23 mouse cellular contexts compared by ENCODE assay signal in the genomic region with DNA sequence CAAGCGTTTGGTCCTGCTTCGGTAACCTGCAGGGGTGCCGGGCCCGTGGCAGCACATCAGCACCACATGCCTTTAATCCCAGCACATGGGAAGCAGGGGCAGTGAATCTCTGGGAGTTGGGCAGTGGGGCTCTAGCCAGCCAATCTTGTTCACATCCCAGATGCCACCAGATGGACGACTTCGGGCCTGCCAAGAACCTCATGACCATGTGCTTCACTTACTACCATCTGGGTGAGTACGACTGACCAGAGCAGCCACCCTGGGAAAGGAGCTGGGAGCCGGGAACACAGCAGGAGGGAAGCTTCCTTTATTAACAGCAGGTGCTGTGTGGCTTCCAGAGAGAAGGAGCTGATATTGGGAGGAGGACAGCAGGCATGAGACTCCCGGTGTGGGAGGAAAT. TPM values are rescaled to one million over a fixed set of nuclear protein-coding genes. Genes with fewer than 3 reads are reported as not detected.
DNase-seq lines count a peak whose midpoint lies in the region; ATAC-seq and TF ChIP-seq lines count a peak whose summit lies in the region.
"Had no signal": no experiment of that assay in that cellular context is flagged by ENCODE, and none has a peak within 500 bp of the region (broad histone marks: within the 10 kb centered on the region; RNA-seq: fewer than 3 reads in every experiment).

No protein-coding gene starts in this region.

- H3K4me2 ChIP-seq in forebrain, embryonic 14.5 days (ENCODE audit: low read length), result no peak overlapping the region
- no peak overlapping the region for H3K4me2 ChIP-seq in midbrain, postnatal 0 days (ENCODE audit: low read depth, low read length, poor library complexity, severe bottlenecking)
- H3K4me2 ChIP-seq in midbrain, embryonic 16.5 days (ENCODE audit: low read length), result no peak overlapping the region
- H3K4me2 ChIP-seq: embryonic facial prominence, embryonic 12.5 days; forebrain, embryonic 13.5 days; heart, embryonic 13.5 days; hindbrain, embryonic 15.5 days had no signal

- peaks cover 39% of the 10 kb centered on the region for H3K4me1 ChIP-seq in forebrain, embryonic 10.5 days
- no peaks in the 10 kb centered on the region for H3K4me1 ChIP-seq in forebrain, embryonic 14.5 days (ENCODE audit: control insufficient read depth, insufficient read depth, low read length)
- H3K4me1 ChIP-seq in midbrain, postnatal 0 days (ENCODE audit: insufficient read depth, low read length), result no peaks in the 10 kb centered on the region
- no peaks in the 10 kb centered on the region; the same call in 1 of the 2 replicates for H3K4me1 ChIP-seq in midbrain, embryonic 16.5 days (ENCODE audit: control insufficient read depth, insufficient read depth, low read length)

- H3K27me3 ChIP-seq in forebrain, embryonic 10.5 days (ENCODE audit: poor library complexity, severe bottlenecking), result peaks cover 36% of the 10 kb centered on the region
- H3K27me3 ChIP-seq in forebrain, embryonic 14.5 days (replicated peaks; ENCODE audit: control insufficient read depth, insufficient read depth, low read length), result no peaks in the 10 kb centered on the region
- H3K27me3 ChIP-seq in midbrain, postnatal 0 days (ENCODE audit: insufficient read depth, low read length), result no peaks in the 10 kb centered on the region
- H3K27me3 ChIP-seq in midbrain, embryonic 16.5 days (ENCODE audit: control insufficient read depth, insufficient read depth, low read depth, low read length), result no peaks in the 10 kb centered on the region
- H3K27me3 ChIP-seq: embryonic facial prominence, embryonic 12.5 days; forebrain, embryonic 13.5 days; hindbrain, embryonic 15.5 days had no signal

- no peak overlapping the region for H3K9ac ChIP-seq in forebrain, embryonic 14.5 days (ENCODE audit: low read length)
- H3K9ac ChIP-seq in midbrain, postnatal 0 days (replicated peaks; ENCODE audit: low read length, poor library complexity, severe bottlenecking), result no peak overlapping the region
- H3K9ac ChIP-seq in midbrain, embryonic 16.5 days (ENCODE audit: low read depth, low read length), result no peak overlapping the region
- H3K9ac ChIP-seq: embryonic facial prominence, embryonic 12.5 days; forebrain, embryonic 13.5 days; heart, embryonic 13.5 days; hindbrain, embryonic 15.5 days had no signal

- H3K4me3 ChIP-seq in forebrain, embryonic 10.5 days, result no peak overlapping the region
- no peak overlapping the region for H3K4me3 ChIP-seq in forebrain, embryonic 14.5 days (ENCODE audit: low read depth, low read length)
- no peak overlapping the region for H3K4me3 ChIP-seq in midbrain, postnatal 0 days (ENCODE audit: low read depth, low read length)
- no peak overlapping the region for H3K4me3 ChIP-seq in midbrain, embryonic 16.5 days (ENCODE audit: low read depth, low read length)
- H3K4me3 ChIP-seq: embryonic facial prominence, embryonic 12.5 days; forebrain, embryonic 13.5 days; gastrocnemius, adult 2 months; heart, embryonic 13.5 days; hindbrain, embryonic 15.5 days had no signal

- DNase-seq in forebrain, embryonic 10.5 days (ENCODE audit: extremely low spot score, low spot score), result no peak
- no peak for DNase-seq in forebrain, embryonic 14.5 days (ENCODE audit: low spot score)
- DNase-seq in left cerebral cortex, postnatal 4 days, result peak; percentile 89
- DNase-seq in left cerebral cortex, postnatal 25 days (ENCODE audit: low spot score in 2 of 2), result no peak
- peak; percentile 77 for DNase-seq in midbrain, postnatal 0 days (ENCODE audit: low spot score)
- DNase-seq in retina, postnatal 1 day, result peak; percentile 71
- DNase-seq: adrenal gland, adult 8-10 months; adrenal gland, postnatal 36 days; cerebellum, postnatal 25 days; gastrocnemius, adult 2 months; gastrocnemius, postnatal 25 days; heart, postnatal 36 days had no signal

- H3K9me3 ChIP-seq in forebrain, embryonic 10.5 days, result no peaks in the 10 kb centered on the region
- no peaks in the 10 kb centered on the region for H3K9me3 ChIP-seq in forebrain, embryonic 14.5 days (replicated peaks; ENCODE audit: control insufficient read depth, low read length)
- H3K9me3 ChIP-seq in midbrain, postnatal 0 days (ENCODE audit: low read length), result no peaks in the 10 kb centered on the region
- no peaks in the 10 kb centered on the region for H3K9me3 ChIP-seq in midbrain, embryonic 16.5 days (replicated peaks; ENCODE audit: control insufficient read depth, low read length, poor library complexity, severe bottlenecking)
- H3K9me3 ChIP-seq: embryonic facial prominence, embryonic 12.5 days; forebrain, embryonic 13.5 days; G1E; heart, embryonic 13.5 days; hindbrain, embryonic 15.5 days had no signal

- WGBS in forebrain, embryonic 10.5 days, result 73% methylated on average over 9 of the region's 9 CpGs
- WGBS in forebrain, embryonic 14.5 days, result 74% methylated on average over 9 of the region's 9 CpGs
- 65% methylated on average over 9 of the region's 9 CpGs for WGBS in midbrain, postnatal 0 days
- 65% methylated on average over 9 of the region's 9 CpGs for whole genome bisulfite sequencing in midbrain, embryonic 16.5 days

- ATAC-seq in forebrain, embryonic 14.5 days, result no peak
- ATAC-seq in midbrain, postnatal 0 days (ENCODE audit: low FRiP score), result no peak
- ATAC-seq in midbrain, embryonic 16.5 days, result no peak
- no peak for ATAC-seq in erythroid progenitor cell, adult 5-6 weeks (replicated peaks; ENCODE audit: low FRiP score, poor library complexity, severe bottlenecking)
- ATAC-seq: CD4-positive, CD25-positive, alpha-beta regulatory T cell, adult 4 months; forebrain, embryonic 13.5 days had no signal

- TF ChIP-seq CTCF in midbrain, postnatal 0 days (IDR thresholded peaks at IDR 0.05), result no peak

- intact Hi-C loops in left cerebral cortex, postnatal 4 days (cut with DNase I), result no loop called here
- intact Hi-C loops in left cerebral cortex, postnatal 25 days (cut with DNase I), result no loop called here

- no peaks in the 10 kb centered on the region for H3K36me3 ChIP-seq in forebrain, embryonic 10.5 days (replicated peaks)
- H3K36me3 ChIP-seq in forebrain, embryonic 14.5 days (ENCODE audit: control insufficient read depth, insufficient read depth, low read length), result peaks cover 7% of the 10 kb centered on the region
- peaks cover 42% of the 10 kb centered on the region for H3K36me3 ChIP-seq in midbrain, postnatal 0 days (ENCODE audit: insufficient read depth, low read length)
- peaks cover 31% of the 10 kb centered on the region for H3K36me3 ChIP-seq in midbrain, embryonic 16.5 days (ENCODE audit: control insufficient read depth, insufficient read depth, low read length)
- H3K36me3 ChIP-seq: embryonic facial prominence, embryonic 12.5 days; G1E had no signal

- H3K27ac ChIP-seq in forebrain, embryonic 10.5 days, result peak overlapping the region; percentile 64
- H3K27ac ChIP-seq in forebrain, embryonic 14.5 days (ENCODE audit: low read depth, low read length), result no peak overlapping the region
- H3K27ac ChIP-seq in midbrain, postnatal 0 days (ENCODE audit: low read depth, low read length), result no peak overlapping the region
- H3K27ac ChIP-seq in midbrain, embryonic 16.5 days (ENCODE audit: low read length), result no peak overlapping the region
- H3K27ac ChIP-seq: embryonic facial prominence, embryonic 12.5 days; gastrocnemius, adult 2 months; heart, embryonic 13.5 days; hindbrain, embryonic 15.5 days had no signal

RNA-seq across cellular contexts. Expression of a gene that starts 26.1 kb away (rescaled TPM):
- 2.0 TPM in 2 replicates for polyA plus RNA-seq in forebrain, embryonic 10.5 days (2016; fragmentation: Nextera tagmentation; extraction: Ambion mirVana)
- 2.3 and 2.4 TPM in 2 replicates for polyA plus RNA-seq in forebrain, embryonic 14.5 days (2014; fragmentation: Nextera tagmentation; extraction: Ambion mirVana)
- not detected for total RNA-seq in left cerebral cortex, postnatal 4 days (2021)
- under 1 TPM; 0.50 to 0.55 TPM for total RNA-seq in left cerebral cortex, postnatal 25 days (2021)
- total RNA-seq in midbrain, postnatal 0 days (2014; rRNA removed), result 1.0 and 2.0 TPM in 2 replicates
- 1.7 and 2.4 TPM in 2 replicates for polyA plus RNA-seq in midbrain, postnatal 0 days (2015; fragmentation: Nextera tagmentation; extraction: Ambion mirVana)
- polyA plus RNA-seq in midbrain, embryonic 16.5 days (2015; fragmentation: Nextera tagmentation; extraction: Ambion mirVana), result 2.1 and 2.4 TPM in 2 replicates
- total RNA-seq in erythroid progenitor cell, adult 5-6 weeks (2015; ENCODE audit: low replicate concordance), result not detected in 2 replicates
- total RNA-seq in erythroid progenitor cell, adult 5-6 weeks (2017; ENCODE audit: low replicate concordance), result not detected in 2 replicates
- total RNA-seq: G1E; gastrocnemius, adult 2 months; gastrocnemius, postnatal 25 days; granulocyte monocyte progenitor cell, adult 5-6 weeks; heart, adult 8-10 months; heart, postnatal 36 days had no signal
- polyA plus RNA-seq: CD4-positive, CD25-positive, alpha-beta regulatory T cell, adult 4 months; G1E; heart, embryonic 13.5 days; heart, postnatal 0 days had no signal

RNA-seq across cellular contexts. Expression of a gene that starts 37.2 kb away (rescaled TPM):
- polyA plus RNA-seq in forebrain, embryonic 10.5 days (2016; fragmentation: Nextera tagmentation; extraction: Ambion mirVana), result 3.4 and 3.8 TPM in 2 replicates
- 20.4 and 30.1 TPM in 2 replicates for polyA plus RNA-seq in forebrain, embryonic 14.5 days (2014; fragmentation: Nextera tagmentation; extraction: Ambion mirVana)
- total RNA-seq in left cerebral cortex, postnatal 4 days (2021), result 10 to 100 TPM; 74.9 to 76.5 TPM
- 100 to 1,000 TPM; 221 to 232 TPM for total RNA-seq in left cerebral cortex, postnatal 25 days (2021)
- total RNA-seq in midbrain, postnatal 0 days (2014; rRNA removed), result 69.7 and 71.1 TPM in 2 replicates
- 38.3 and 40.5 TPM in 2 replicates for polyA plus RNA-seq in midbrain, postnatal 0 days (2015; fragmentation: Nextera tagmentation; extraction: Ambion mirVana)
- polyA plus RNA-seq in midbrain, embryonic 16.5 days (2015; fragmentation: Nextera tagmentation; extraction: Ambion mirVana), result 37.1 and 40.2 TPM in 2 replicates
- 4.7 and 5.0 TPM in 2 replicates for total RNA-seq in erythroid progenitor cell, adult 5-6 weeks (2015; ENCODE audit: low replicate concordance)
- total RNA-seq in erythroid progenitor cell, adult 5-6 weeks (2017; ENCODE audit: low replicate concordance), result 1.9 and 7.3 TPM in 2 replicates

RNA-seq across cellular contexts. Expression of a gene that starts 49.9 kb away (rescaled TPM):
- 28.3 and 30.2 TPM in 2 replicates for polyA plus RNA-seq in forebrain, embryonic 10.5 days (2016; fragmentation: Nextera tagmentation; extraction: Ambion mirVana)
- 19.5 and 21.8 TPM in 2 replicates for polyA plus RNA-seq in forebrain, embryonic 14.5 days (2014; fragmentation: Nextera tagmentation; extraction: Ambion mirVana)
- 10 to 100 TPM; 27.7 TPM for total RNA-seq in left cerebral cortex, postnatal 4 days (2021)
- 10 to 100 TPM; 36.5 to 40.0 TPM for total RNA-seq in left cerebral cortex, postnatal 25 days (2021)
- total RNA-seq in midbrain, postnatal 0 days (2014; rRNA removed), result 34.1 and 40.8 TPM in 2 replicates
- 23.9 and 24.6 TPM in 2 replicates for polyA plus RNA-seq in midbrain, postnatal 0 days (2015; fragmentation: Nextera tagmentation; extraction: Ambion mirVana)
- 27.8 and 29.5 TPM in 2 replicates for polyA plus RNA-seq in midbrain, embryonic 16.5 days (2015; fragmentation: Nextera tagmentation; extraction: Ambion mirVana)
- total RNA-seq in erythroid progenitor cell, adult 5-6 weeks (2015; ENCODE audit: low replicate concordance), result 6.8 and 8.0 TPM in 2 replicates
- 9.2 and 9.6 TPM in 2 replicates for total RNA-seq in erythroid progenitor cell, adult 5-6 weeks (2017; ENCODE audit: low replicate concordance)

Comparison
In these comparisons a context has a peak if more than half of its experiments do, and no peak if none do; other contexts are left out.
1. DNase-seq: peak in left cerebral cortex, postnatal 4 days (single experiment), midbrain, postnatal 0 days (single experiment) and retina, postnatal 1 day (single experiment); none in forebrain, embryonic 10.5 days (single experiment), forebrain, embryonic 14.5 days (single experiment) and left cerebral cortex, postnatal 25 days (0 of 2).